Comparison of ENCODE assay signal across 9 mouse cellular contexts in the genomic region with DNA sequence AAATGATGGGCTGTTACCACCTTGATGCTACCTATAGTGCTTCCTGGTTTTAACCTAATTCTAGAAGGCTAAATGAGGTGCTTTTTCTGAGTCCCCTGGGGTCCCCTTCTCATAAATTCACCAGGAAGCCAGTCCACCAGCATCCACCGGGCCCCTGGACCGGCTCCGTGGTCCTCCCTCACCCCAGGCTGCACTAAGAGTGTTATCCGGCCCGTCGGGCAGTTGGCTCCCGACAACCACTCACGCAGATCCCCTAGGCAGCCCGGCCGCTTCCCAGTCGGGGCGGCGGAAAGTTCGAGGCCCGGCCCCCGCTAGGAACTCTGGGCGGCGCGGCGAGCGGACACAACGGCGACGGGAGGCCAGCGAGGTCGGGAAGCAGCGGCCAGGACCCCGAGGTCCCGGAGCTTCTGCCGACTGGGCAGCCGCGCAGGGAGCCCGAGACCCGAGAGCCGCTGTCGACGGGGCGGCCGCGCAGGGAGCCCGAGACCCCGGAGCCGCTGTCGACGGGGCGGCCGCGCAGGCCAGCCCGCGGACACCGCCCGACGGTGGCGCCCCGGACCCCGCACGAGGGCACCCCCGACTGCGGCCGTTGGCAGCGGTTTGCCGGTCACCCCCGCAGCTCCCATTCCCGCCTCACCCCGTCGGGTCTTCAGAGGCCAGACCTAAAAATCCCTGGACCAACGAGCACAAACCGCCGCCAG. TPM values are rescaled to one million over a fixed set of nuclear protein-coding genes. Genes with fewer than 3 reads are reported as not detected.
DNase-seq lines count a peak whose midpoint lies in the region; ATAC-seq and TF ChIP-seq lines count a peak whose summit lies in the region.
"Had no signal": no experiment of that assay in that cellular context is flagged by ENCODE, and none has a peak within 500 bp of the region (broad histone marks: within the 10 kb centered on the region; RNA-seq: fewer than 3 reads in every experiment).

No protein-coding gene starts in this region.

- H3K36me3 ChIP-seq in heart, embryonic 13.5 days: no peaks in the 10 kb centered on the region
- H3K36me3 ChIP-seq in heart, postnatal 0 days (replicated peaks; ENCODE audit: control insufficient read depth, insufficient read depth, low read length): no peaks in the 10 kb centered on the region
- H3K36me3 ChIP-seq in liver, embryonic 16.5 days (ENCODE audit: control insufficient read depth, insufficient read depth): no peaks in the 10 kb centered on the region

- no peak overlapping the region for H3K27ac ChIP-seq in heart, embryonic 13.5 days (replicated peaks)
- no peak overlapping the region for H3K27ac ChIP-seq in brown adipose tissue, adult 24 weeks (replicated peaks; ENCODE audit: low read depth, low read length)
- H3K27ac ChIP-seq in heart, postnatal 0 days (ENCODE audit: low read depth): no peak overlapping the region
- no peak overlapping the region for H3K27ac ChIP-seq in liver, embryonic 16.5 days (ENCODE audit: low read length)

- peaks cover 12% of the 10 kb centered on the region for H3K4me1 ChIP-seq in heart, embryonic 13.5 days
- H3K4me1 ChIP-seq in brown adipose tissue, adult 24 weeks (ENCODE audit: control insufficient read depth, insufficient read depth, insufficient read length, low read length): no peaks in the 10 kb centered on the region
- no peaks in the 10 kb centered on the region for H3K4me1 ChIP-seq in heart, postnatal 0 days (ENCODE audit: control insufficient read depth, insufficient read depth)
- H3K4me1 ChIP-seq in liver, embryonic 16.5 days (ENCODE audit: control insufficient read depth, low read depth, low read length): no peaks in the 10 kb centered on the region

- H3K4me3 ChIP-seq in heart, embryonic 13.5 days: peak overlapping the region; percentile 52
- peak overlapping the region; percentile 44 for H3K4me3 ChIP-seq in brown adipose tissue, adult 24 weeks (ENCODE audit: insufficient read depth, low read depth, low read length)
- H3K4me3 ChIP-seq in heart, postnatal 0 days (ENCODE audit: low read depth, low read length): peak overlapping the region; percentile 27
- peak overlapping the region; percentile 36 for H3K4me3 ChIP-seq in liver, embryonic 16.5 days (ENCODE audit: low read depth, low read length)

- peaks cover 31% of the 10 kb centered on the region for H3K27me3 ChIP-seq in heart, embryonic 13.5 days (replicated peaks)
- H3K27me3 ChIP-seq in heart, postnatal 0 days (ENCODE audit: control insufficient read depth, insufficient read depth, low read length): peaks cover 24% of the 10 kb centered on the region
- H3K27me3 ChIP-seq in liver, embryonic 16.5 days (ENCODE audit: control insufficient read depth, insufficient read depth, low read depth, low read length): peaks cover 16% of the 10 kb centered on the region

- H3K4me2 ChIP-seq in heart, embryonic 13.5 days: peak overlapping the region; percentile 71
- H3K4me2 ChIP-seq in heart, postnatal 0 days (ENCODE audit: low read depth, low read length): peak overlapping the region; percentile 41
- H3K4me2 ChIP-seq in liver, embryonic 16.5 days (ENCODE audit: low read depth, low read length): peak overlapping the region; percentile 47

- no peak for ATAC-seq in heart, embryonic 13.5 days (ENCODE audit: extremely low read depth, insufficient number of reproducible peaks, low FRiP score, low TSS enrichment)
- peak; percentile 33; the same call in 1 of the 2 replicates for ATAC-seq in heart, postnatal 0 days (ENCODE audit: insufficient read depth, low read depth)
- no peak for ATAC-seq in liver, embryonic 16.5 days (ENCODE audit: low read depth)
- ATAC-seq in inflammation-experienced regulatory T-cells, adult 6 months: no peak

- DNase-seq in heart, adult 8-10 months (ENCODE audit: low spot score): no peak
- DNase-seq in heart, postnatal 0 days (ENCODE audit: low spot score): no peak
- no peak for DNase-seq in Muller cell, postnatal 12 days (ENCODE audit: inconsistent ontology term)
- no peak for DNase-seq in B cell, adult 2 months

- no peak for TF ChIP-seq EP300 in heart, postnatal 0 days (IDR thresholded peaks at IDR 0.05; ENCODE audit: low read depth)

- peak overlapping the region; percentile 25; the same call in 1 of the 2 replicates for H3K9ac ChIP-seq in heart, embryonic 13.5 days
- H3K9ac ChIP-seq in heart, postnatal 0 days (replicated peaks; ENCODE audit: low read depth, low read length): no peak overlapping the region
- H3K9ac ChIP-seq in liver, embryonic 16.5 days (ENCODE audit: low read depth, low read length): no peak overlapping the region

- 20% methylated on average over 68 of the region's 69 CpGs for WGBS in heart, embryonic 13.5 days
- 18% methylated on average over 61 of the region's 69 CpGs for WGBS in heart, postnatal 0 days
- 18% methylated on average over 58 of the region's 69 CpGs for WGBS in liver, embryonic 16.5 days (ENCODE audit: insufficient replicate concordance)

- 0 out of 2 replicates have a peak, but pooled peaks cover 3% of the 10 kb centered on the region for H3K9me3 ChIP-seq in heart, embryonic 13.5 days
- H3K9me3 ChIP-seq in heart, postnatal 0 days (replicated peaks; ENCODE audit: control insufficient read depth, low read length): no peaks in the 10 kb centered on the region
- H3K9me3 ChIP-seq in liver, embryonic 16.5 days (replicated peaks; ENCODE audit: control insufficient read depth, low read length): no peaks in the 10 kb centered on the region

- TF ChIP-seq CTCF in heart, postnatal 0 days (IDR thresholded peaks at IDR 0.05; ENCODE audit: low read depth): no peak

RNA-seq across cellular contexts. Expression of gene Rbm46, which starts 0.5 kb away (rescaled TPM):
- polyA plus RNA-seq in heart, embryonic 13.5 days (2015; fragmentation: Nextera tagmentation; extraction: Ambion mirVana): 1.9 and 2.5 TPM in 2 replicates
- total RNA-seq in heart, adult 8-10 months (2022): under 1 TPM in 3 of 4 experiments, not detected in 1; 0.11 to 0.28 (median 0.16) TPM
- not detected in 2 replicates for polyA plus RNA-seq in brown adipose tissue, adult 24 weeks (2012; ENCODE audit: insufficient read depth, insufficient read length, missing spikeins)
- 0.81 TPM in 1 of 2 replicates, not detected in the other for total RNA-seq in heart, postnatal 0 days (2014; rRNA removed; ENCODE audit: low replicate concordance)
- polyA plus RNA-seq in heart, postnatal 0 days (2015; fragmentation: Nextera tagmentation; extraction: Ambion mirVana): 0.75 and 0.86 TPM in 2 replicates
- polyA plus RNA-seq in liver, embryonic 16.5 days (2015; fragmentation: Nextera tagmentation; extraction: Ambion mirVana): 0.56 and 0.84 TPM in 2 replicates
- under 1 TPM in 1 of 3 experiments, not detected in 2; 0.28 TPM for polyA plus RNA-seq in inflammation-experienced regulatory T-cells, adult 6 months (2017; shearing (Covaris generic))
- total RNA-seq: hematopoietic stem cell, adult 5-6 weeks had no signal

RNA-seq across cellular contexts. Expression of gene Lrat, which starts 28.0 kb away (rescaled TPM):
- polyA plus RNA-seq in heart, embryonic 13.5 days (2015; fragmentation: Nextera tagmentation; extraction: Ambion mirVana): 0.12 and 0.28 TPM in 2 replicates
- total RNA-seq in heart, adult 8-10 months (2022): under 1 TPM; 0.06 to 0.19 (median 0.15) TPM
- polyA plus RNA-seq in brown adipose tissue, adult 24 weeks (2012; ENCODE audit: insufficient read depth, insufficient read length, missing spikeins): not detected in 2 replicates
- not detected in 2 replicates for total RNA-seq in heart, postnatal 0 days (2014; rRNA removed; ENCODE audit: low replicate concordance)
- 0.04 and 0.12 TPM in 2 replicates for polyA plus RNA-seq in heart, postnatal 0 days (2015; fragmentation: Nextera tagmentation; extraction: Ambion mirVana)
- polyA plus RNA-seq in liver, embryonic 16.5 days (2015; fragmentation: Nextera tagmentation; extraction: Ambion mirVana): 1.8 and 2.4 TPM in 2 replicates
- not detected for polyA plus RNA-seq in inflammation-experienced regulatory T-cells, adult 6 months (2017; shearing (Covaris generic))
- total RNA-seq: hematopoietic stem cell, adult 5-6 weeks had no signal
